Mouse (Mus musculus) G1E (cell line): Measurements from ENCODE around the gene Cnep1r1. TPM values are rescaled to one million over a fixed set of nuclear protein-coding genes. Genes with fewer than 3 reads are reported as not detected.

Experiments
- ATAC-seq: 2 replicates; pipeline ENCODE4 v1.8.0; 2016; ENCODE audit warnings: mild to moderate bottlenecking; ENCODE audit not compliant: insufficient number of reproducible peaks, poor library complexity, low FRiP score, severe bottlenecking; ENCODE audit errors: extremely low read depth
- DNase-seq: peaks from one replicate; pipeline ENCODE4 v3.0.0; 2012; ENCODE audit warnings: low spot score
- H3K27me3 ChIP-seq: 2 replicates; pipeline ENCODE4 v1.6.1; 2012; ENCODE audit warnings: mild to moderate bottlenecking, low read length, inconsistent platforms; ENCODE audit not compliant: insufficient read depth
- H3K36me3 ChIP-seq: replicated peaks from 2 replicates; pipeline ENCODE3; 2012; ENCODE audit warnings: mild to moderate bottlenecking, inconsistent platforms
- H3K4me1 ChIP-seq: 2 replicates; pipeline ENCODE4 v1.6.1; 2012; ENCODE audit warnings: low read depth, low read length, inconsistent platforms, mixed read lengths; ENCODE audit not compliant: insufficient read depth
- H3K4me3 ChIP-seq: 2 replicates; pipeline ENCODE4 v1.5.1; 2012; ENCODE audit warnings: low read depth, mild to moderate bottlenecking, inconsistent platforms, low read length, moderate library complexity, mixed read lengths
- H3K9me3 ChIP-seq: replicated peaks from 2 replicates; pipeline ENCODE4 v1.6.1; 2012; ENCODE audit warnings: inconsistent platforms
- CTCF ChIP-seq: IDR thresholded peaks from 2 replicates; pipeline ENCODE4 v1.5.1; 2012; ENCODE audit warnings: low read depth, low read length, inconsistent platforms, mixed read lengths
- GATA1 ChIP-seq: IDR thresholded peaks from 2 replicates; pipeline ENCODE4 v1.6.1; 2012; ENCODE audit warnings: borderline replicate concordance, low read length, inconsistent platforms, mixed read lengths
- GATA2 ChIP-seq: IDR thresholded peaks from 2 replicates; pipeline ENCODE4 v1.6.1; 2012; ENCODE audit warnings: low read depth, low read length, inconsistent platforms, borderline replicate concordance
- POLR2AphosphoS5 ChIP-seq: IDR thresholded peaks from 2 replicates; pipeline ENCODE4 v1.6.1; 2012; ENCODE audit warnings: low read depth, low read length, inconsistent platforms; ENCODE audit not compliant: insufficient replicate concordance
- TAL1 ChIP-seq: conservative IDR thresholded peaks from 2 replicates; pipeline ENCODE4 v1.6.1; 2012; ENCODE audit warnings: low read depth, low read length, inconsistent platforms, mixed read lengths
- polyA plus RNA-seq: library from polyadenylated mRNA; stranded (reverse); fragments of >175 nt; gene quantifications from 2 replicates; pipeline ENCODE4 v1.2.3, GENCODE M21; 2012
- total RNA-seq, 2 experiments: library from RNA; stranded (forward) in 1 of 2; stranded (reverse) in 1 of 2; fragments of 200-1000 nt in 1 of 2; fragments of >200 nt in 1 of 2; fragmentation: Nextera tagmentation in 1 of 2; gene quantifications; 2 replicates each; pipeline ENCODE4 v1.2.3; 2014 to 2017

The Cnep1r1 gene
- total and polyA plus RNA-seq, 3 experiments = 11.2 to 74.4 (median 12.7) TPM

DNA sequence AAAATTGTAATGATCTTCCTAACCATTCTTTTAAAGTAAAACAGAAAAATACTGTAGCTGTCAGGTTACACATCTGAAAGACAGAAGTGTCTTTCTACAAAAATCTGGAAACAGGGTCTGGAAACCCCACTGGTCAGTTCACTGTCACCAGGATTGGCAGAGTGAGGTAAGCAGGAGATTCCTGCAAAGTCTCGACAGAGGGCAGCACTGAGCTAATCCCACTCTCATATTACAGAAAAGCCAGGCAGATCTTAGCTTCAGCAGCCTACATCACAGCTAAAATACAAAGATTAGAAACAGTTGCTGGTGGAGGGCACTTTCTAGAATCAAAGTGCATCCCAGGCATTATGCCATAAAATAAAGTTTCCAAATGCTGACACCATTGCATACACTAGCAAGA lies 19.0 kb upstream of the Cnep1r1 start:
- Histone ChIP-seq H3K4me1 (no peaks in the 10 kb centered on the region), H3K4me3 (no peak overlapping the region), H3K36me3 (no peaks in the 10 kb centered on the region), H3K27me3 (peaks cover 3% of the 10 kb centered on the region; the same call in 1 of the 2 replicates), H3K9me3 (no peaks in the 10 kb centered on the region)
- DNase-seq (peak; percentile 21), ATAC-seq (no peak)
- TF ChIP-seq TAL1 = no peak
- peak; percentile 76 for TF ChIP-seq CTCF

- peaks cover 17% of the 10 kb centered on the region for H3K27me3 ChIP-seq
- no peak for DNase-seq
- no peaks in the 10 kb centered on the region for H3K36me3 ChIP-seq
- H3K9me3 ChIP-seq = no peaks in the 10 kb centered on the region
- TF ChIP-seq GATA1 (no peak), CTCF (no peak), POLR2AphosphoS5 (no peak), GATA2 (no peak), TAL1 (no peak)
- no peak overlapping the region for H3K4me3 ChIP-seq
- no peak for ATAC-seq
- no peaks in the 10 kb centered on the region for H3K4me1 ChIP-seq
Measured at GRCm38 (mm10) chr8:88109241-88109640, 9.3 kb upstream of the Cnep1r1 start.

GRCm38 (mm10) chr8:88119076-88119475 lies 507 bp downstream of the Cnep1r1 start:
- Histone ChIP-seq H3K9me3 (no peaks in the 10 kb centered on the region), H3K27me3 (peaks cover 25% of the 10 kb centered on the region), H3K4me1 (peaks cover 3% of the 10 kb centered on the region; the same call in 1 of the 2 replicates), H3K4me3 (peak overlapping the region; percentile 89), H3K36me3 (peaks cover 25% of the 10 kb centered on the region)
- TF ChIP-seq POLR2AphosphoS5 (no peak), TAL1 (no peak), GATA1 (no peak), CTCF (no peak), GATA2 (no peak)
- DNase-seq (peak; percentile 9), ATAC-seq (no peak)

DNA sequence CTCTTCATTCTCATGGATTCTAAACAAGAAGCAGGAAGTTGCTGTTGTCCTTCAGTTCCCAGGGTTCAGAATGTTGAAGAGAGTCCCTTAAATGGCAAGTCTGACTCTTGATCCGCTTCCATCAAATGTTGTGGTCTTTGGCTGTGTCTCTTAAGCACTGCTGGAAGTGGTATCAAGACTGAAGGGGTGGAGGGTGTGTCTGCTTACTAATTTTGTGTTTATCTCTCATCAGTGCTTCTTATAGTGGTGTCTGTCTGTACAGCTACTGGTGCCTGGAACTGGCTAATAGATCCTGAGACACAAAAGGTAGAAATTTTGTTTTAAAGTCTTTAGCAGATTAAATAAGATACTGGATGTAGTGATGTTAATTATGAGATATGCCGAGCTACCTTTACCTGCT lies 6.3 kb downstream of the Cnep1r1 start:
- no peaks in the 10 kb centered on the region for H3K27me3 ChIP-seq
- peaks cover 3% of the 10 kb centered on the region; the same call in 1 of the 2 replicates for H3K4me1 ChIP-seq
- H3K9me3 ChIP-seq = no peaks in the 10 kb centered on the region
- TF ChIP-seq GATA1 = no peak
- peaks cover 69% of the 10 kb centered on the region for H3K36me3 ChIP-seq
- no peak for ATAC-seq
- DNase-seq = no peak
- H3K4me3 ChIP-seq = no peak overlapping the region

- Histone ChIP-seq H3K9me3 (no peaks in the 10 kb centered on the region), H3K4me1 (no peaks in the 10 kb centered on the region), H3K4me3 (no peak overlapping the region), H3K36me3 (peaks cover 82% of the 10 kb centered on the region), H3K27me3 (no peaks in the 10 kb centered on the region)
- ATAC-seq (no peak), DNase-seq (no peak)
- TF ChIP-seq GATA2 (no peak), CTCF (no peak), GATA1 (no peak), TAL1 (no peak), POLR2AphosphoS5 (no peak)
Measured at GRCm38 (mm10) chr8:88129397-88129796, 10.8 kb downstream of the Cnep1r1 start.

- H3K4me1 ChIP-seq = no peaks in the 10 kb centered on the region
- no peaks in the 10 kb centered on the region for H3K9me3 ChIP-seq
- DNase-seq = no peak
- no peak overlapping the region for H3K4me3 ChIP-seq
- H3K36me3 ChIP-seq = peaks cover 83% of the 10 kb centered on the region
- no peak for TF ChIP-seq CTCF
- no peak for TF ChIP-seq TAL1
- TF ChIP-seq GATA2 = no peak
- no peak for TF ChIP-seq GATA1
- no peak for TF ChIP-seq POLR2AphosphoS5
- no peak for ATAC-seq
- H3K27me3 ChIP-seq = no peaks in the 10 kb centered on the region
Measured at GRCm38 (mm10) chr8:88130754-88131317, 12.3 kb downstream of the Cnep1r1 start.
